ENCODE assay signal across 13 mouse cellular contexts in genomic region chr17:23543325-23543724, GRCm38 (mm10). TPM values are rescaled to one million over a fixed set of nuclear protein-coding genes. Genes with fewer than 3 reads are reported as not detected.
DNase-seq lines count a peak whose midpoint lies in the region; ATAC-seq and TF ChIP-seq lines count a peak whose summit lies in the region.
"Had no signal": no experiment of that assay in that cellular context is flagged by ENCODE, and none has a peak within 500 bp of the region (broad histone marks: within the 10 kb centered on the region; RNA-seq: fewer than 3 reads in every experiment).

No protein-coding gene starts in this region.

- H3K4me3 ChIP-seq in kidney, embryonic 16.5 days (ENCODE audit: low read length): no peak overlapping the region
- no peak overlapping the region for H3K4me3 ChIP-seq in MEL (ENCODE audit: control insufficient read depth in 1 of 2, insufficient read depth in 1 of 2, low read depth in 2 of 2, low read length in 2 of 2)
- no peak overlapping the region for H3K4me3 ChIP-seq in embryonic facial prominence, embryonic 11.5 days (ENCODE audit: low read depth, low read length)
- H3K4me3 ChIP-seq: neural tube, embryonic 13.5 days had no signal

- peaks cover 15% of the 10 kb centered on the region for H3K4me1 ChIP-seq in kidney, embryonic 16.5 days (ENCODE audit: insufficient read depth, low read length)
- H3K4me1 ChIP-seq in MEL (ENCODE audit: control insufficient read depth in 1 of 2, insufficient read depth in 2 of 2, low read length in 2 of 2): peaks cover 0 to 29% of the 10 kb centered on the region in 2 experiments; a peak in 2 of 4 replicates
- no peaks in the 10 kb centered on the region for H3K4me1 ChIP-seq in embryonic facial prominence, embryonic 11.5 days (ENCODE audit: control insufficient read depth, insufficient read depth, low read length)

- H3K9ac ChIP-seq in kidney, embryonic 16.5 days (replicated peaks; ENCODE audit: low read length): no peak overlapping the region
- no peak overlapping the region for H3K9ac ChIP-seq in MEL (ENCODE audit: control insufficient read depth, low read depth, low read length, poor library complexity, severe bottlenecking)
- no peak overlapping the region for H3K9ac ChIP-seq in embryonic facial prominence, embryonic 11.5 days (replicated peaks; ENCODE audit: low read length)
- H3K9ac ChIP-seq: neural tube, embryonic 13.5 days had no signal

- no peak for ATAC-seq in kidney, embryonic 16.5 days (ENCODE audit: low FRiP score, low TSS enrichment)
- no peak for ATAC-seq in embryonic facial prominence, embryonic 11.5 days (replicated peaks; ENCODE audit: insufficient number of reproducible peaks, low FRiP score, low TSS enrichment, low read depth)
- ATAC-seq in megakaryocyte, adult 5-6 weeks (ENCODE audit: poor library complexity, severe bottlenecking): peak; percentile 23; the same call in 1 of the 2 replicates

- TF ChIP-seq CTCF in MEL (IDR thresholded peaks at IDR 0.05 in 2 of 3, conservative IDR thresholded peaks at IDR 0.05 in 1 of 3; ENCODE audit: control insufficient read depth in 1 of 3, insufficient read depth in 1 of 3, low read depth in 2 of 3, low read length in 3 of 3, poor library complexity in 1 of 3, severe bottlenecking in 1 of 3): no peak

- no peak for TF ChIP-seq POLR2A in MEL (IDR thresholded peaks at IDR 0.05; ENCODE audit: control insufficient read depth in 1 of 2, insufficient read depth in 1 of 2, low read depth in 1 of 2, low read length in 2 of 2, poor library complexity in 1 of 2)

- 15% methylated on average over 5 of the region's 5 CpGs for WGBS in kidney, embryonic 16.5 days
- 26% methylated on average over 5 of the region's 5 CpGs for WGBS in embryonic facial prominence, embryonic 11.5 days

- H3K79me2 ChIP-seq in MEL (ENCODE audit: control insufficient read depth, insufficient read depth, low read length, poor library complexity): peaks cover 3% of the 10 kb centered on the region; the same call in 1 of the 2 replicates

- TF ChIP-seq RAD21 in MEL (IDR thresholded peaks at IDR 0.05; ENCODE audit: low read depth, low read length): no peak

- no peak for TF ChIP-seq EP300 in MEL (IDR thresholded peaks at IDR 0.05; ENCODE audit: low read depth in 1 of 2, low read length in 2 of 2)

- H3K36me3 ChIP-seq in kidney, embryonic 16.5 days (ENCODE audit: insufficient read depth, low read length): no peaks in the 10 kb centered on the region
- peaks cover 0 to 22% of the 10 kb centered on the region in 2 experiments; a peak in 2 of 4 replicates for H3K36me3 ChIP-seq in MEL (ENCODE audit: control insufficient read depth in 1 of 2, insufficient read depth in 2 of 2, low read length in 2 of 2)
- no peaks in the 10 kb centered on the region for H3K36me3 ChIP-seq in embryonic facial prominence, embryonic 11.5 days (replicated peaks; ENCODE audit: control insufficient read depth, insufficient read depth, low read depth, low read length)
- H3K36me3 ChIP-seq: neural tube, embryonic 13.5 days had no signal

- no peak overlapping the region for H3K27ac ChIP-seq in kidney, embryonic 16.5 days (ENCODE audit: low read length)
- H3K27ac ChIP-seq in MEL (ENCODE audit: control insufficient read depth, low read depth, low read length): no peak overlapping the region
- H3K27ac ChIP-seq in embryonic facial prominence, embryonic 11.5 days (replicated peaks; ENCODE audit: low read depth, low read length): no peak overlapping the region
- H3K27ac ChIP-seq: macrophage; neural tube, embryonic 13.5 days had no signal

- DNase-seq in kidney, adult 8-10 months: no peak
- DNase-seq in MEL (ENCODE audit: low read depth, low spot score): peak; percentile 37
- DNase-seq in embryonic facial prominence, embryonic 11.5 days (ENCODE audit: low spot score): peak; percentile 66
- DNase-seq in cerebellum, postnatal 14 days: no peak
- DNase-seq in right cerebral cortex, adult 2 months (ENCODE audit: low spot score in 2 of 2): no peak
- DNase-seq: spleen, adult 18-20 months; thymus, postnatal 36 days had no signal

- peak overlapping the region; percentile 8; the same call in 1 of the 2 replicates for H3K4me2 ChIP-seq in kidney, embryonic 16.5 days (replicated peaks; ENCODE audit: low read depth, low read length)
- no peak overlapping the region for H3K4me2 ChIP-seq in embryonic facial prominence, embryonic 11.5 days (ENCODE audit: low read depth, low read length)
- H3K4me2 ChIP-seq: neural tube, embryonic 13.5 days had no signal

- H3K9me3 ChIP-seq in kidney, embryonic 16.5 days (ENCODE audit: low read length): no peaks in the 10 kb centered on the region
- H3K9me3 ChIP-seq in MEL (replicated peaks; ENCODE audit: insufficient read depth, low read length): no peaks in the 10 kb centered on the region
- no peaks in the 10 kb centered on the region for H3K9me3 ChIP-seq in embryonic facial prominence, embryonic 11.5 days (replicated peaks; ENCODE audit: control insufficient read depth, low read length)
- H3K9me3 ChIP-seq: neural tube, embryonic 13.5 days had no signal

- peaks cover 16% of the 10 kb centered on the region for H3K27me3 ChIP-seq in kidney, embryonic 16.5 days (ENCODE audit: insufficient read depth, low read length)
- H3K27me3 ChIP-seq in MEL (ENCODE audit: control insufficient read depth in 1 of 2, insufficient read depth in 2 of 2, low read length in 2 of 2): no peaks in the 10 kb centered on the region
- H3K27me3 ChIP-seq in embryonic facial prominence, embryonic 11.5 days (ENCODE audit: control insufficient read depth, insufficient read depth, low read length): peaks cover 7% of the 10 kb centered on the region; the same call in 1 of the 2 replicates

TF ChIP-seq in MEL, 35 proteins besides CTCF, POLR2A, EP300 and RAD21:
- no peak for TF ChIP-seq CHD2 (IDR thresholded peaks at IDR 0.05; ENCODE audit: low read length)
- TF ChIP-seq ZNF384 (IDR thresholded peaks at IDR 0.05; ENCODE audit: low read depth, low read length): no peak
- no peak for TF ChIP-seq MAFK (IDR thresholded peaks at IDR 0.05; ENCODE audit: borderline replicate concordance, low read depth, low read length)
- no peak for TF ChIP-seq MEF2A (IDR thresholded peaks at IDR 0.05; ENCODE audit: extremely low read depth, insufficient replicate concordance, low read depth, low read length, poor library complexity, severe bottlenecking)
- no peak for TF ChIP-seq POLR2AphosphoS2 (IDR thresholded peaks at IDR 0.05; ENCODE audit: low read length)
- no peak for TF ChIP-seq GATA1 (IDR thresholded peaks at IDR 0.05; ENCODE audit: low read depth, low read length)
- TF ChIP-seq ZMIZ1 (IDR thresholded peaks at IDR 0.05; ENCODE audit: low read depth, low read length): no peak
- TF ChIP-seq MYC (IDR thresholded peaks at IDR 0.05; ENCODE audit: low read depth, low read length): no peak
- no peak for TF ChIP-seq NRF1 (IDR thresholded peaks at IDR 0.05; ENCODE audit: insufficient read depth, low read depth, low read length, poor library complexity, severe bottlenecking)

RNA-seq across cellular contexts. Expression of gene Zfp213, which starts 20.7 kb away (rescaled TPM):
- 24.1 and 26.5 TPM in 2 replicates for polyA plus RNA-seq in kidney, embryonic 16.5 days (2015; fragmentation: Nextera tagmentation; extraction: Ambion mirVana)
- total RNA-seq in MEL (2012; rRNA removed): 3.4 and 3.8 TPM in 2 replicates
- 1 to 10 TPM in 1 of 2 experiments, not detected in 1; 3.0 TPM for polyA plus RNA-seq in MEL (2012; ENCODE audit: insufficient read depth in 1 of 2, insufficient read length in 2 of 2, low read depth in 1 of 2, low replicate concordance in 2 of 2, missing spikeins in 1 of 2)
- 18.2 and 19.6 TPM in 2 replicates for polyA plus RNA-seq in embryonic facial prominence, embryonic 11.5 days (2014; fragmentation: Nextera tagmentation; extraction: Ambion mirVana)
- 2.1 and 2.4 TPM in 2 replicates for total RNA-seq in megakaryocyte, adult 5-6 weeks (2015)
- 2.7 and 4.7 TPM in 2 replicates for total RNA-seq in megakaryocyte, adult 5-6 weeks (2017)

RNA-seq across cellular contexts. Expression of gene Zfp13, which starts 56.0 kb away (rescaled TPM):
- 19.1 and 19.3 TPM in 2 replicates for polyA plus RNA-seq in kidney, embryonic 16.5 days (2015; fragmentation: Nextera tagmentation; extraction: Ambion mirVana)
- total RNA-seq in MEL (2012; rRNA removed): 0.08 and 0.16 TPM in 2 replicates
- polyA plus RNA-seq in MEL (2012; ENCODE audit: insufficient read depth in 1 of 2, insufficient read length in 2 of 2, low read depth in 1 of 2, low replicate concordance in 2 of 2, missing spikeins in 1 of 2): under 1 TPM in 1 of 2 experiments, not detected in 1; 0.38 TPM
- 17.1 and 19.0 TPM in 2 replicates for polyA plus RNA-seq in embryonic facial prominence, embryonic 11.5 days (2014; fragmentation: Nextera tagmentation; extraction: Ambion mirVana)
- not detected in 2 replicates for total RNA-seq in megakaryocyte, adult 5-6 weeks (2015)
- 0.18 TPM in 1 of 2 replicates, not detected in the other for total RNA-seq in megakaryocyte, adult 5-6 weeks (2017)

RNA-seq across cellular contexts. Expression of gene Zscan10, which starts 57.3 kb away (rescaled TPM):
- polyA plus RNA-seq in kidney, embryonic 16.5 days (2015; fragmentation: Nextera tagmentation; extraction: Ambion mirVana): 0.26 TPM in 1 of 2 replicates, not detected in the other
- not detected in 2 replicates for total RNA-seq in MEL (2012; rRNA removed)
- under 1 TPM in 1 of 2 experiments, not detected in 1; 0.08 TPM for polyA plus RNA-seq in MEL (2012; ENCODE audit: insufficient read depth in 1 of 2, insufficient read length in 2 of 2, low read depth in 1 of 2, low replicate concordance in 2 of 2, missing spikeins in 1 of 2)
- 0.28 and 0.59 TPM in 2 replicates for polyA plus RNA-seq in embryonic facial prominence, embryonic 11.5 days (2014; fragmentation: Nextera tagmentation; extraction: Ambion mirVana)
- not detected in 2 replicates for total RNA-seq in megakaryocyte, adult 5-6 weeks (2015)
- not detected in 2 replicates for total RNA-seq in megakaryocyte, adult 5-6 weeks (2017)
- total RNA-seq: common myeloid progenitor, adult 5-6 weeks; heart, postnatal 10 days had no signal
- polyA plus RNA-seq: macrophage; neural tube, embryonic 13.5 days had no signal

Comparison
In these comparisons a context has a peak if more than half of its experiments do, and no peak if none do; other contexts are left out.
1. DNase-seq: peak in MEL (single experiment) and embryonic facial prominence, embryonic 11.5 days (single experiment); none in kidney, adult 8-10 months (0 of 2), cerebellum, postnatal 14 days (0 of 2) and right cerebral cortex, adult 2 months (0 of 2).
2. RNA of gene Zfp13, which starts 56.0 kb away (polyA plus RNA-seq): 19.1 to 19.3 TPM in kidney, embryonic 16.5 days and 17.1 to 19.0 TPM in embryonic facial prominence, embryonic 11.5 days; 0.38 TPM in MEL; every median in the first group is over 10 times any median in the second.